Mouse (Mus musculus) layer of hippocampus, postnatal 25 days (tissue): ENCODE data around the gene Abca9. TPM values are rescaled to one million over a fixed set of nuclear protein-coding genes. Genes with fewer than 3 reads are reported as not detected.

ENCODE experiments used
- DNase-seq, 2 experiments: peaks; one replicate each; pipeline ENCODE4 v3.0.0; 2022; ENCODE audit warnings: mixed read lengths in 2 of 2, low spot score in 1 of 2; ENCODE audit errors: extremely low spot score in 1 of 2
- total RNA-seq, 2 experiments: library from RNA; stranded (reverse); gene quantifications; 2 replicates each; pipeline ENCODE4 v1.2.3; 2021

Gene Abca9
- total RNA-seq, 2 experiments from 2014 or later, result 6.5 TPM

DNA sequence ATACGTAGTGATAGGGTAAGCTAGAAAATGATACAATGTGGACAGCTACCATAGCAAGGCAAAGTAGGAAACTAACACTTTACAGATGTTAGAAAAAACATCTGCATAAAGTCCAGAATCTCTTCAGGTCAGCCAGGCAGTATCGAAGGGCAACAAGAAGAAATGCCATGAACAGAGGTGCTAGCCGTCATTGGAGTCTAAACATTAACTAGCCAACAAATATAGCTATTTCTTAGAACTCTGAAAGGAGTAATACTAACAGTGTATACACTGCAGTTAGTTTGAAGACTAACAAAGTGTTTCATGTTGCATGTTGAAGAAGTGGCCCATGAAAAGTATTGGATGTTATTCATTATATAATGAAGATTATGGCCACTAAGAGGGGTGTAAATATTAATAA lies 95.8 kb downstream of the Abca9 start:
- no peak for DNase-seq

DNA sequence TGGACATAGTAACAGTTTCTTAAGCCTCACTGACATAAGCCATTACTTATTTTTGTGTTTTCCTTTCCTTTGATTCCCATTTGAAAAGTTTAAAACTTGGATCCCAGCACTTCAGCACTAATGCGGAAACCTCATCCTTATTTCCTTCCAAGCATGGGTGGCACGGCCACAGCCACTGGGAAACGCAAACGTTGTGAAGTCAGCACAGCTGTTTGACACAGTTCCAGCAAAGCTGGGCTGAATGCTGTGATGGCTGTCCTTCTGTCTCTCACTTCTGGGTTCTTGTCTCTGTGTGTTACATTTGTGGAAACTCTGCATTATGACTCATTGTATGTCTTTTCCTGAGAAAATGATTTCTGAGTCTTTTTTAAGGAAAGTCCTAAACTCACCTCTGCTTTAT lies 107.0 kb downstream of the Abca9 start:
- no peak for DNase-seq

DNA sequence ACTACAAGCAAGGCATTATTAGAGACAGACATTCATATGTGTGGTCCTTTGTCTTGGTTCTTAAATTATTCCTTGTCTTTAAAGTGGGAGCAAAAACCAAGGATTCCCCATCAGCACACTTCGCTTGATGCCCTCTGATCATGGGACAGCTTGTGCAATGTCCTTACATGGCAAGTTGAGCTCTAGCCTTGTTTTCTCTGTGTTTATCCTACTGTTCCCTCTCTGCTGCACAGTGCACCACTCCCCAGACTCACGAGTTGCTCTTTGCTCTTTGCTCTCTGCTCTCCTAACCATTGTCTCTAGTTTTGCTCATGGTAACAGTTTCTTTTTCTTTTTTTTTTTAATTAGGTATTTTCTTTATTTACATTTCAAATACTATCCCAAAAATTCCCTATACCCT lies 107.9 kb downstream of the Abca9 start:
- no peak for DNase-seq

DNA sequence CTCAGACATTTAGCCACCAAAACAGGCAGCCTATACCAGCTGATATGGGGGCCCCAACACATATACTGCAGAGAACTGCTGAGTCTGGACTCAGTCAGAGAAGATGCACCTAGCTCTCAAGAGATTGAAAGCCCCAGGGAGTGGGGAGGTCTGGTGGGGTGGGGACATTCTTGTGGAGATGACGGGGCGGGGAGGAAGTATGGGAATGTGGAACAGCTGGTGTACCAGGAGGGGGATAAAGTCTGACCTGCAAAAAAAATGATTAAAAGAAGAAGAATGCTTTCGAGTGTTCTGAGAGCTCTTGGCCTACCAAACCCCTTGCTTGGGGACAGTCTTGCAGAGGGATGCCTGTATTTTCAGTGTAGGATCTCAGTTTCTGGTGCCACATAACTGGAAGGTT lies 114.3 kb downstream of the Abca9 start:
- DNase-seq, result no peak

Other genes starting within 250 kb of the Abca9 start
- 10 to 100 TPM in 1 of 2 experiments, 1 to 10 TPM in 1; 9.1 to 11.1 TPM for gene Abca8b, start 172.4 kb downstream of the Abca9 start, total RNA-seq
- 1 to 10 TPM; 2.3 to 2.6 TPM for gene Abca8a, start 72.2 kb downstream of the Abca9 start, total RNA-seq
- gene Abca6, start 83.6 kb upstream of the Abca9 start, total RNA-seq, result 1 to 10 TPM; 1.6 to 2.1 TPM
- gene Abca5, start 169.5 kb upstream of the Abca9 start, total RNA-seq, result 10 to 100 TPM; 33.4 to 39.9 TPM
- gene Map2k6, start 230.9 kb upstream of the Abca9 start, total RNA-seq, result 10 to 100 TPM; 30.2 to 34.7 TPM